Mouse (Mus musculus) CH12.LX (cell line): ENCODE measurements at regions not wholly inside any gene's neighbourhood (a gene's known extent, or its start where the extent isn't known, plus 50 kb on each side); places are given as distances from the start of the nearest gene placed in this dataset.

ENCODE experiments used
- DNase-seq: peaks from one replicate; pipeline ENCODE4 v3.0.0-alpha.2; 2013; ENCODE audit errors: extremely low read depth
- H3K27ac ChIP-seq: 2 replicates; pipeline ENCODE4 v1.5.1; 2012; ENCODE audit warnings: low read depth, mild to moderate bottlenecking, control low read depth, moderate library complexity; ENCODE audit not compliant: insufficient read depth
- H3K27me3 ChIP-seq: replicated peaks from 2 replicates; pipeline ENCODE3; 2012; ENCODE audit warnings: inconsistent platforms
- H3K36me3 ChIP-seq, 2 experiments: replicated peaks in 1 of 2; 2 replicates each; pipeline versions ENCODE3 to v1.6.1; 2012; ENCODE audit warnings: inconsistent platforms in 1 of 2, low read length in 1 of 2, mild to moderate bottlenecking in 1 of 2, mixed read lengths in 1 of 2, moderate library complexity in 1 of 2; ENCODE audit not compliant: control insufficient read depth in 1 of 2, insufficient read depth in 1 of 2
- H3K4me1 ChIP-seq, 2 experiments: 2 replicates each; pipeline ENCODE4 v1.6.1; 2012; ENCODE audit warnings: inconsistent platforms in 1 of 2, moderate library complexity in 1 of 2; ENCODE audit not compliant: insufficient read depth in 2 of 2, control insufficient read depth in 1 of 2
- H3K4me2 ChIP-seq: 2 replicates; pipeline ENCODE4 v1.6.1; 2012; ENCODE audit warnings: low read depth, mild to moderate bottlenecking, control low read depth; ENCODE audit not compliant: poor library complexity, insufficient read depth, severe bottlenecking
- H3K4me3 ChIP-seq, 3 experiments: fragments of 150-350 bp in 1 of 3; sonication (generic) in 1 of 3; replicated peaks in 1 of 3; 2 replicates each; pipeline versions ENCODE3 to v1.5.1; 2011 to 2012; ENCODE audit warnings: low read depth in 2 of 3, low read length in 2 of 3, mild to moderate bottlenecking in 2 of 3, moderate library complexity in 2 of 3, control low read depth in 1 of 3, improper control_type of control experiment in 1 of 3, inconsistent platforms in 1 of 3, mixed read lengths in 1 of 3; ENCODE audit not compliant: poor library complexity in 1 of 3
- H3K79me2 ChIP-seq: replicated peaks from 2 replicates; pipeline ENCODE4 v1.6.1; 2012; ENCODE audit warnings: mild to moderate bottlenecking, moderate library complexity; ENCODE audit not compliant: control insufficient read depth, poor library complexity, insufficient read depth, severe bottlenecking; ENCODE audit errors: extremely low read depth
- H3K9ac ChIP-seq: 2 replicates; pipeline ENCODE4 v1.6.1; 2012; ENCODE audit warnings: low read depth, mild to moderate bottlenecking, control low read depth, moderate library complexity; ENCODE audit not compliant: insufficient read depth
- H3K9me3 ChIP-seq: replicated peaks from 2 replicates; pipeline ENCODE3; 2012; ENCODE audit warnings: low read length, inconsistent platforms, mixed read lengths
- CHD1 ChIP-seq: IDR thresholded peaks from 2 replicates; pipeline ENCODE4 v1.6.1; 2012; ENCODE audit warnings: low read depth, low read length, improper control_type of control experiment, inconsistent platforms
- CTCF ChIP-seq, 2 experiments: IDR thresholded peaks in 1 of 2; conservative IDR thresholded peaks in 1 of 2; 2 replicates each; pipeline ENCODE4 v1.5.1; 2011 to 2012; ENCODE audit warnings: low read depth in 2 of 2, low read length in 2 of 2, improper control_type of control experiment in 1 of 2, inconsistent platforms in 1 of 2, mild to moderate bottlenecking in 1 of 2, moderate library complexity in 1 of 2
- EP300 ChIP-seq: IDR thresholded peaks from 2 replicates; pipeline ENCODE4 v1.6.1; 2011; ENCODE audit warnings: low read length, improper control_type of control experiment
- ETS1 ChIP-seq: conservative IDR thresholded peaks from 2 replicates; pipeline ENCODE4 v1.6.1; 2012; ENCODE audit warnings: low read depth, mild to moderate bottlenecking, inconsistent platforms, low read length, improper control_type of control experiment, moderate library complexity
- GABPA ChIP-seq: IDR thresholded peaks from 2 replicates; pipeline ENCODE4 v1.6.1; 2012; ENCODE audit warnings: low read depth, low read length, improper control_type of control experiment, inconsistent platforms; ENCODE audit not compliant: insufficient replicate concordance
- HCFC1 ChIP-seq: IDR thresholded peaks from 2 replicates; pipeline ENCODE4 v1.6.1; 2012; ENCODE audit warnings: low read depth, mild to moderate bottlenecking, inconsistent platforms, low read length, improper control_type of control experiment
- IRF4 ChIP-seq: IDR thresholded peaks from 2 replicates; pipeline ENCODE4 v1.6.1; 2014; ENCODE audit warnings: low read depth, mild to moderate bottlenecking, inconsistent platforms, low read length, improper control_type of control experiment
- KAT2A ChIP-seq: IDR thresholded peaks from 2 replicates; pipeline ENCODE4 v1.6.1; 2012; ENCODE audit warnings: low read length, improper control_type of control experiment, inconsistent platforms; ENCODE audit not compliant: insufficient replicate concordance
- MEF2A ChIP-seq: IDR thresholded peaks from 2 replicates; pipeline ENCODE4 v1.6.1; 2014; ENCODE audit warnings: low read depth, mild to moderate bottlenecking, inconsistent platforms, low read length, improper control_type of control experiment, borderline replicate concordance
- MXI1 ChIP-seq: IDR thresholded peaks from 2 replicates; pipeline ENCODE4 v1.6.1; 2011; ENCODE audit warnings: mild to moderate bottlenecking, low read depth, low read length, improper control_type of control experiment
- MYC ChIP-seq: IDR thresholded peaks from 2 replicates; pipeline ENCODE4 v1.6.1; 2011; ENCODE audit warnings: low read depth, mild to moderate bottlenecking, improper control_type of control experiment, low read length
- PAX5 ChIP-seq: IDR thresholded peaks from 2 replicates; pipeline ENCODE4 v1.6.1; 2012; ENCODE audit warnings: low read length, inconsistent platforms, mixed read lengths
- POLR2AphosphoS2 ChIP-seq: IDR thresholded peaks from 2 replicates; pipeline ENCODE4 v1.6.1; 2011; ENCODE audit warnings: low read depth, low read length, improper control_type of control experiment
- RCOR1 ChIP-seq: conservative IDR thresholded peaks from 2 replicates; pipeline ENCODE4 v1.6.1; 2012; ENCODE audit warnings: low read depth, mild to moderate bottlenecking, inconsistent platforms, low read length, improper control_type of control experiment
- SIN3A ChIP-seq: IDR thresholded peaks from 2 replicates; pipeline ENCODE4 v1.6.1; 2012; ENCODE audit warnings: low read length, improper control_type of control experiment, inconsistent platforms
- SMC3 ChIP-seq: IDR thresholded peaks from 2 replicates; pipeline ENCODE4 v1.6.1; 2011; ENCODE audit warnings: low read depth, low read length, improper control_type of control experiment
- TBP ChIP-seq: conservative IDR thresholded peaks from 2 replicates; pipeline ENCODE4 v1.6.1; 2011; ENCODE audit warnings: low read depth, low read length, improper control_type of control experiment
- TCF12 ChIP-seq: IDR thresholded peaks from 2 replicates; pipeline ENCODE4 v1.6.1; 2014; ENCODE audit warnings: low read depth, mild to moderate bottlenecking, inconsistent platforms, low read length, improper control_type of control experiment
- USF1 ChIP-seq: IDR thresholded peaks from 2 replicates; pipeline ENCODE4 v1.6.1; 2014; ENCODE audit warnings: low read depth, mild to moderate bottlenecking, inconsistent platforms, low read length, improper control_type of control experiment
- USF2 ChIP-seq: conservative IDR thresholded peaks from 2 replicates; pipeline ENCODE4 v1.6.1; 2011; ENCODE audit warnings: low read depth, low read length, improper control_type of control experiment
- ZKSCAN1 ChIP-seq: IDR thresholded peaks from 2 replicates; pipeline ENCODE4 v1.6.1; 2012; ENCODE audit warnings: low read depth, inconsistent platforms, low read length, improper control_type of control experiment, borderline replicate concordance
- ZMIZ1 ChIP-seq: IDR thresholded peaks from 2 replicates; pipeline ENCODE4 v1.6.1; 2012; ENCODE audit warnings: low read depth, mild to moderate bottlenecking, inconsistent platforms, low read length, improper control_type of control experiment
- ZNF384 ChIP-seq: IDR thresholded peaks from 2 replicates; pipeline ENCODE4 v1.6.1; 2012; ENCODE audit warnings: low read depth, low read length, improper control_type of control experiment, inconsistent platforms
- dilution Hi-C: fragments of 300-500 bp; cut with MboI; formaldehyde crosslinking; loops from 2 replicates; pipeline ENCODE4 v1.14.3; 2020; ENCODE audit warnings: low sequenced_read_pairs; ENCODE audit not compliant: extremely low pct_unique_long_range_greater_than_20kb, extremely low pct_ligation_motif_present
- in situ Hi-C: fragments of 300-500 bp; cut with MboI; formaldehyde crosslinking; loops from 3 replicates; pipeline ENCODE4 v1.14.3; 2019; ENCODE audit warnings: low sequenced_read_pairs, low pct_ligation_motif_present, low pct_unique_long_range_greater_than_20kb, mixed read lengths

- Histone ChIP-seq H3K27me3 (no peaks in the 10 kb centered on the region), H3K9ac (no peak overlapping the region), H3K4me3 (no peak overlapping the region), H3K36me3 (no peaks in the 10 kb centered on the region), H3K79me2 (no peaks in the 10 kb centered on the region), H3K4me2 (no peak overlapping the region), H3K4me1 (peaks cover 0 to 7% of the 10 kb centered on the region in 2 experiments; a peak in 2 of 4 replicates), H3K27ac (no peak overlapping the region), H3K9me3 (peaks cover 4% of the 10 kb centered on the region)
- dilution Hi-C loops (no loop called here), in situ Hi-C loops (no loop called here)
- DNase-seq, result no peak
- TF ChIP-seq CTCF (conservative IDR thresholded peaks at IDR 0.05 in 1 of 2, IDR thresholded peaks at IDR 0.05 in 1 of 2; ENCODE audit: low read depth in 2 of 2, low read length in 2 of 2) (no peak), SIN3A (no peak)
These were observed 372.7 kb downstream of the Cd83 start for GRCm38 (mm10) chr13:44157236-44157635.

- dilution Hi-C loops, result no loop called here
- in situ Hi-C loops, result no loop called here
- no peak overlapping the region for H3K4me2 ChIP-seq
These were observed 373.8 kb downstream of the Cd83 start for GRCm38 (mm10) chr13:44158364-44158763.

DNA sequence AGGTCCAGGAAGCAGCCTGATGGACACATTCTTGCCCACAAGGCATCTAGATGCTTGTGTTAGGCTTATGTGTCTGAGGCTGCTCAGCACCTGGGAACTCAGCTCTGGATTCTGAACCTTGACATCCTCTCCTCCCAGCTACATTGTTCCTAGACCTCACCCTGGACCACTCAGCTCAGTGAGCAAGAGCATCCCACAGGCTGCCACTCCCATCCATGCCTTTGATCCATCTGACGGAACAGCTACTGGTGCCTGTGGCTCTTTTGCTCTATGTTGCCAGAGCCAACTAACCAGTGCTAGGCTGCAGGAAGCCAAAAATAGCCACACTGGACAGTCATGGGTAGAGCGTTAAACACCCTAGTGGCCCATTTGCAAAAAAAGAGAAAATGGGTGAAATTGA is 374.8 kb downstream of the Cd83 start:
- dilution Hi-C loops, result no loop called here

More at GRCm38 (mm10) chr13:44158364-44158763, 373.8 kb downstream of the Cd83 start:
- no peaks in the 10 kb centered on the region for H3K4me1 ChIP-seq
- H3K9me3 ChIP-seq, result peaks cover 4% of the 10 kb centered on the region
- no peak for DNase-seq
- TF ChIP-seq SMC3, result no peak
- no peak for TF ChIP-seq MXI1
- TF ChIP-seq PAX5, result no peak
- no peak for TF ChIP-seq KAT2A
- TF ChIP-seq TBP, result no peak
- TF ChIP-seq ZNF384, result no peak
- no peak for TF ChIP-seq ZKSCAN1
- TF ChIP-seq HCFC1, result no peak
- no peak for TF ChIP-seq USF2
- H3K27ac ChIP-seq, result no peak overlapping the region
- no peak overlapping the region for H3K9ac ChIP-seq
- H3K79me2 ChIP-seq, result no peaks in the 10 kb centered on the region
- H3K36me3 ChIP-seq, result no peaks in the 10 kb centered on the region
- no peak overlapping the region for H3K4me3 ChIP-seq
- H3K27me3 ChIP-seq, result no peaks in the 10 kb centered on the region

More for the DNA sequence above, 374.8 kb downstream of the Cd83 start:
- no peak overlapping the region for H3K4me2 ChIP-seq
- H3K27ac ChIP-seq, result no peak overlapping the region
- H3K36me3 ChIP-seq, result no peaks in the 10 kb centered on the region
- no peaks in the 10 kb centered on the region for H3K9me3 ChIP-seq
- no peak overlapping the region for H3K4me3 ChIP-seq
- DNase-seq, result no peak
- in situ Hi-C loops, result no loop called here
- TF ChIP-seq PAX5, result no peak
- TF ChIP-seq POLR2AphosphoS2, result no peak
- TF ChIP-seq MEF2A, result no peak
- TF ChIP-seq ZMIZ1, result no peak
- TF ChIP-seq IRF4, result no peak
- no peak for TF ChIP-seq USF2
- TF ChIP-seq USF1, result no peak
- no peak for TF ChIP-seq MYC
- TF ChIP-seq RCOR1, result no peak
- no peak for TF ChIP-seq EP300
- no peak for TF ChIP-seq MXI1
- TF ChIP-seq CHD1, result no peak
- TF ChIP-seq ZKSCAN1, result no peak
- no peak for TF ChIP-seq TCF12
- TF ChIP-seq ETS1, result no peak
- no peak for TF ChIP-seq TBP
- no peak for TF ChIP-seq SIN3A
- no peak for TF ChIP-seq GABPA
- H3K27me3 ChIP-seq, result no peaks in the 10 kb centered on the region
- no peaks in the 10 kb centered on the region for H3K4me1 ChIP-seq
- H3K9ac ChIP-seq, result no peak overlapping the region
- H3K79me2 ChIP-seq, result no peaks in the 10 kb centered on the region
